Mouse (Mus musculus) monocyte, adult 5-6 weeks (primary cell): Measurements from ENCODE around the gene Arl15. TPM values are rescaled to one million over a fixed set of nuclear protein-coding genes. Genes with fewer than 3 reads are reported as not detected.

Source experiments
- ATAC-seq: fragments of 153-309, 156-312 bp; replicated peaks from 2 replicates; pipeline ENCODE4 v1.8.0; 2017; ENCODE audit warnings: mild to moderate bottlenecking; ENCODE audit not compliant: low TSS enrichment, insufficient number of reproducible peaks, severe bottlenecking, poor library complexity, low FRiP score
- total RNA-seq: library from RNA; stranded (forward); fragments of 200-1000, 200-491, 200-594 nt; gene quantifications from 3 replicates; pipeline ENCODE4 v1.2.3, GENCODE M21; 2017

The Arl15 gene
- total RNA-seq, 1 experiment from 2014 or later: 11.3 TPM

DNA sequence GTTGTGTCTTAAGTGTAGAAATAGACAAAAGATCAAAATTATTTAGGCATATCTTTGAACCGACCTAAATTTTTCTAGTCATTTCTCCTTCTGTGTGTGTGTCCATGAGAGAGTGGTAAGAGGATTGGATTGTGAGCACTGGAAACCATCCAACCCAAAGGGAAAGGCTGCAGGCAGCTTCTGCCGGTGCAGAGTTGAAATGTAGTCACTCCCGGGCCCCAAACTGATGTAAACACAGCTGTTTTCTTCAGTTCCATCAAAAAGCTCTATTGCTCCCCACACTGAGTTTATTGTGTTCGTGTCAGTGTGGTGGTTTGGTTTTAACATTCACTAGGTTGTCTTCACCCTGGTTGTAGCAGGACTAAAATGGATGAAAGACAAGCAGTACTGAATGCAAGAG, 153.2 kb downstream of the Arl15 start:
- no peak for ATAC-seq

DNA sequence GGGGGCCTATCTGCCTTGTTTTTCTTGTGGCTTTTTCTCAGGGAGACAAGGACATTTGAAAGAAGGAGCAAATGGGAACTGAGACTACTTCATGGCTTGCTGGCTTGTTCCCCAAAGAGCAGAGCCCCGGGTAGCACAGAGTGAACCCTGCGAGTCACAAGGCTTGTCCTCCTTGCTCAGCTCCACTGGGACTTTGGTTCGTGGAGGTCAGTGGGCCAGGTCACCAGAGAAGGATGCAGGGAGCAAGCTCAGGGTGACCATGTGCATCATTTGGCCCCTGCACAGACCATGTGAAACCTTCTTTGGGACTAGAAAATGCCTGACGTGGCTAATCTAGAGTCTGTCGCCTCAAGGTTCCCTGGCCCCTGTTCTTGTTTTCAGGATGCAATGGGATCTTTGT, 155.4 kb downstream of the Arl15 start:
- ATAC-seq: no peak

DNA sequence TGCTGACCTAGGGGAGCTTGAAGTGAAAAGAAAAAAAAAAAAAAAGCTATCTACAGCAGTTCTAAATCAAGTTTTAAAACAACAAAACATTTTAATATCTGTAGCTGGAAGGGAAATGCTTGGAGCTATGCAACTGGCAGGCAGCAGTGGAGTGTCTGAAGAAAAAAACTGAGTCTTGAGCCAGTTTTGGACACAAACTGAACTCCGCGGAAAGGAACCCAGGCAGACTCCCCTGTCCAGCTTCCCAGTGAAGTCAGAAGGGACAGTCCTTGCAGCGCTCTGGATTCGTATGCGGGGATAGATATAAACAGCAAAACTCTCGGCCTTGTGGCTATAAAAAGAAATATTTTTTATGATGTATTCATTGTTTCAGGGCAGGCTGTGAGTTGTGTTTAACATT, 155.8 kb downstream of the Arl15 start:
- no peak for ATAC-seq

DNA sequence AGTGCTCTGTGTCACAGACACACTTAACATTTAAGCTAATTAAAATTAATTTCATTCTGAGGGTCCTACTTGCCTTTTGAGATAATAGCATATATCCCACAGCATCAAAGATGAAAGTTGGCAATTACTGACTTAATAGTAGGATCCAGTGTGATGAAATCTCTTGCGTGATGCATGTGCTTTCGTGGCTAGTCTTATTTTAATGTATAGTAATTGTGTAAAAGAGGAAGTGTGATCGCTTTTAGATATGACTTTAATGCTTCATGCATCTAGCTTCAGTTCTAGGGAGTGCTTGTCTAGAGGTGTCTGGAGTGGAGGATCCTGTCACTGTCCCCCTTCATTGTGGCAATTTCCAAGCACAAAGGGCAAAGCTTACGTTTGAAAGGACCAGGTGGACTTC, 163.1 kb downstream of the Arl15 start:
- no peak for ATAC-seq

DNA sequence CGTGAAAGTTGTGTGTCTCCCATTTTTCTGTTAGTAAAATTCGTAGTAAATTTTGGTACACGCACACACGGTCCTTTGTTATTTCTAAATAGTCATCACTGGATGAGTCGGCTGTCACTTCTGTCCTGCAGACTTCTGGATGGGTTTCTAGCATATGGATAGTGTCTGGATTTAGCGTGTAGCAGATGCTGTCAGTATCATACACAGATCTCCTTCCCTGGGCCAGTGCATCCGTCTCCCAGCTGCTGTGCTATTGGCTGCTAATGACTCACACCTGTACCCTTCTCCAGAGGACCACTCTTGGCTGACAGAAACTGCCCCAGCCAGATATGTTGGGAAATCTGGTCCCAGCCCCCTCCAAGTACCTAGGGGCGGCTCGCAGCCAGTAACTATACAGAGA, 170.6 kb downstream of the Arl15 start:
- no peak for ATAC-seq

DNA sequence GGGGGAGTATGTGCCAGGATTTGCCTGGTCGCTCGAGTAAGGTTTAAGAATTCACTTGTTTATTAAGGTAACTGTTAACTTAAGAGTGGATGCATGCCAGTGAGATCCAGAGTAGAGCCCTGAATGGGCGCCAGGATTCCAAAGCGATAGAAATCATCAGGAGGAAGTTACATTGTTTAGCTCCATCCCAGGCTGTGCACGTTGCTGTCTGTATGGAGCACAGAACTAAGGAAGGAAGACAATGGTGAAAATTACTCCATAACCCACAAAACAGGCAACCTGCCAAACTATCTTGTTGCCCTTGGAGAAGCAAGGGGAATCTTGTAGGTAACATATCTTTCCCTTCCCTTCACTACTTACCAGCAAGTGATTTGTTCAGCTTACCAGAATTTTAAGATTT, 176.4 kb downstream of the Arl15 start:
- ATAC-seq: no peak

DNA sequence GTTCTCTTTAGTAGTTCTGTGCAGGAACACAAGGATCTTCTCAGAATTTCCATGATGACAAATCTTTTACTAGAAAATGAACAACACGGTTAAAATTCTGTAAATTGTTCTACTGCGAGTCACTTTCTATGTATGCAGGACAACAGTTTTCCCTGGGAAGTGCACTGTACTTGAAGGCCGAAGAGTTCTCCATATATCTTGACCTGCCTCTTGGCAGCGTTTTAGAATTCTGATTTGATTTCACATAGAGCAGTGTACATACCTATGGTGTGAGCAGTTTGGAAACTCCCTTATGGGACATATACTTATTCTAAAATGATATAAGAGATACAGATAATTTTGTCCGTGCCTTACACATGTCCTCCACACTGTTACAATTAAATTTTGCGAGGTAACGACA, 178.1 kb downstream of the Arl15 start:
- ATAC-seq: no peak

DNA sequence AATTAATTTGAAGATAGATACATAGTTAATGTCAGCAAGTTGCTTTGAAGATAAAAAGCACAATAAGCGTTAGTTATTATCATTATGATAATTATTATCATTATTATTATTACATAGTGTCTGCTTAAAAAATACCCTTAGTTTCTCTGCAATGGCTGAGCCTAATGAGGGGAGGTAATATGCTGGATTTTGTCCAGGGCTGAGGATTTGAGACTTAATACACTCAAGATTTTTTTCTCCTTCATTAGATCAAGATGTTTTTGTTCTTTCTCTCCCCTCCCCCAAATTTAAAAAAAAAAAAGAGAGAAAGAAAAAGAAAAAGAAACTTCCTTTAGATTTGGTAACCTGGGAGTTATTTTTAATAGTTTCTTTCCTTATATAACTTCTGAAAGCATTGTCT, 180.6 kb downstream of the Arl15 start:
- ATAC-seq: no peak

DNA sequence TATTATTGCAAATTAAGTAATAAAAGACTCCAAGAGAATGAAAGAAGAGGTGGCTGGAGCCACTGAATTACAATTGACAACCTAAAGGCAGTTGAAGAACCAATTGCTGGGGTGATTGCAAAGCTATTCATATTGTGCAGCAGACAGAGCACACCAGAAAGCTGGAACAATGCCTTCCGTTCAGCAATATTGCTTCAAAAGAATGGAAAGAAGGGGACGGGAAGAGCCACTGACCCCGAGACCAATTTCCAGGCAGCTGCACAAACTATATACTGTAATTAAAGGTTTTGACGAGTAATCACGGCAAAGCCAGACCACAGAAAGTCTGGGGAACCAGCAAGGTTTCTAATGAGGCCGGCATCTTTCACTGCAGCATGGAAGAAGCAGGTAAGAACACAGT, 181.4 kb downstream of the Arl15 start:
- no peak for ATAC-seq

DNA sequence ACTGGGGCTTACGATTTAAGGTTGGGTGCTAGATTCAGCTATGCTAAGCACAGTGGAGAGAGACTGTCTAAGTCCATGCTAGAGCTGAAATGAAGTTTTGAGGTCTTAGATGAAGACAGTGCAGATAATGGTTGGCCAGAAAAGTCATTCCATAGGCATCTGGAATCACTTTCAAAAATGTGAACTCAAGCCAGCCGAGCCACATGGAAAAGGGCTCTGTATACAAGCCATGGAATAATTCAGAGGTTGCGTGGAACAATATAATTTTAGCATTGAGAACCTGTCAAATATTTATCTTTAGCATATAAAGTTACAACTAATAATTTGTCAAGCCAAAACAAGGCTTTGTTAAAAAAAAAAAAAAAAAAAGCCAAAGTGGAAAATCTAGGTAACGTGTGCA, 182.6 kb downstream of the Arl15 start:
- ATAC-seq: no peak

DNA sequence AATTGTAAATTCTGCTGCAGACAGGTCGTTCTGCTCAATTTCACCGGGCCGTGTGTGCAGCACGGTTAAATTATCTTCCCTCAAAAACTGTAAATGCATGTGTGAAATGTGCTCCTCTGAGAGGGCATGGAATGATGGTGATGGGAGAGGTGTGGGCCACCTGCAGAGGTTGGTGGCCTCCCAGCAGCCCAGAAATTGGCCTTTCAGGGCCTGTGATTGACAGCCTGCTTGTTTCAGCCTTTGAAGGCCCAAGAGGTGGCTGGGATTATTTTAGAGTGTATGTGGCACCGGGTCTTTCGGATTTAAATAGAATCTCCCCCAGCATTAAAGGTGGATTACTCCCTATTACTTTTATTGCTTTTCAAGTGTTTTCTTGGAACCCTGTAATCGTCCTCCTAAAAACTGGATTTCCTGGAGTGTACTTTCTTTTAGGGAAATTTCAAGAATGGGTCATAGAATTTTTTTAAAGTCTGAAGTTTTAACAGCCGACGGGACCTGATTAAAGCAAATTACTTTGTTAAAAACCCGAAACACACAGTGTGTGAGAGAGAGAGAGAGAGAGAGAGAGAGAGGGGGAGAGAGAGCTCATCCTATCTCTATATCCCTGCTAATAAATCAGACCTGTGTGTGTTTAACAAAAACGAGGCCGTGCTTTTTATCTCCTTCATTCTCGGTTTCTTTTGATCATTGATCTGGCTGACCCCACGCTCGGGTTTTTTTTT, 186.6 kb downstream of the Arl15 start:
- ATAC-seq: no peak

DNA sequence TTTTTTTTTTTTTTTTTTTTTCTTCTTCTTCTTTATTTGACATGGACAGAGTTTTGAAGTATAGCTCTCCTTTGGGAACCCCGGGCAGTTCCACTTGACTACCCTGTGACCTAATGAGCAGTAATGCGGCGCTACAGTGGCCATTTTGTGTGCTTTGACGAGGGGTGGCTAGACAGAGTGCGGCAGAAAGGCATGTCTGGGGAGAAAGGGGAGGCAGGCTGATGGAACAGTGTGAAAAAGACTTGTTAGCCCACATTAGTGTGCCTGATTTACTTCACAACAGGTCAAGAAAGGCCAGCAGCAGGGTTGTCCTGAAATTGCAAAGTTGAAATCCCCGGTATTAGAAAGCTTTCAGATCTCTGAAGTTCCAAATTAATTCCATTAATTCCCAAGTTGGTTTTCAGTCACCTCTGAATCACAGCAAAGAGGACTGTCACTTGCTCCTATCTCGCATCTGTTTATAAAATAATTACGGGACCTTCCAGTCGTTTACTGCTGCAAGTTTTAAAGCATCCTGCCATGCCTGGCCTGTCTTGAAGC, 187.2 kb downstream of the Arl15 start:
- ATAC-seq: no peak

DNA sequence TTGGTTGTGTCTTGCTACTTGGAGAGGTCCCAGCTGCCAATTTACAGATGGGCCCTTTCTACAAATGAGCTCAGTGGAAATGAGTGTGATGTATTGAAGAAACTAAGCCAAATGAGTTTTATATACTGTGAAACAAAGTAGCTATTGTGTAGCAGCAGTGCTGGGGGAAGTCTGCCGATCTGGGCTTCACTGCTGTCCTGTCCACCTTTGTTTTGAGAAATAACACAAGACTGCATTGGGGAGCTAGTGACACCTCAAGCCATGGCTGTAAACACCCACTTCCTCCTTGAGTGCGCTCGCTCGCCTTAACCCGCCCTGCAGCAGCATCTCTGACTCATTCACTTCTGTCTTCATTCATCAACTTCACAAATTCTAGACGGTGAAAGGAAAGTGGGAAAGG, 189.3 kb downstream of the Arl15 start:
- ATAC-seq: no peak

DNA sequence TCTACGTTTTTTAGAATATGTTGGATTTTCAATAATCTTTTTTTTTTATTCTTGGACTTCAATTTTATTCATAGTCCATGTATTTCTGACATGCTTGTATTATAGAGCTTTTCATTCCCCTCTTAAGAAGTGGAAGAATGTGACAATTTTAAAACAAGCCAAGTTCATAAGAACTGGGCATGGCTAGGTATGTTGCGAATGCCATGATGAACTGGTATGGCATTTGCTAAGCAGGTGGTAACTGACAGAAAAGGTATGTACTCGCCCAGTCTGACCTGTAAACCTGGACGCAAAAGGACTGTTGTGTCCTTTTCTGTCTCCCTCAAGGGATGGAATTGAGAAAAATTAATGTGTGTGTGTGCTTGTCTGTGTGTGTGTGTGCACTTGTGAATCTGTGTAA, 190.2 kb downstream of the Arl15 start:
- no peak for ATAC-seq

DNA sequence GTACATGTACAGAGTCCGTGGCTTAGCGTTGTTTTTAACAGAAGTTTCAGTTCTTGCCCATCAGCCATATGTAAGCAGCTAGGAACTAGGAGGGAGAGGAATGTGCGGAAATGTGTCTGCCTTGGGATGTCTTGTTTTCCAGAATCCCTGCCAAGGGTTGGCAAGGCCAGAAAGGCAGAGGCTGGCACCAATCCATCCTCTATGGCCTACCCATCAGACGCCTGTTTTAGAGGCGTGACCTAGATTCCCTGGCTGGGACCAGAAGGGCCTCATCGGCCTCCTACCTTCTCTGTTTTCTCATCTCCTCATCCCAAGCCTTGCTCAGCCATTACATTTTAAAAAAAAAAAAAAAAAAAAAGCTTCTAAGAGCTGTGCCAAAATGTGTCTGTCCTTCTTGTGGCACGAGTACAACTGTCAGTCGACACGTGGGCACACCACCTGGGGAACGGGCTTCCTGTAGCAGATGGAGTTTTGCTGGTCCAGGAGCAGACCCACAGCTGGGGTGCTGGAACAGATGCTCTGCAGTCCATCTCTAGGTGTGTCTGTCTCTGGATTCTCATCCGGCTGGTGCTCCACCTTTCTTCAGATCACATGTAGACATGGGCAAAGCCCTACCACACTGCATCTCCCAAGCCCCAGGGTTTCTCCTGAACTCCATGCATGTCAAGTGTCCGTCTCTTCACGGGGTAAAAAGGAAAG, 192.7 kb downstream of the Arl15 start:
- no peak for ATAC-seq

DNA sequence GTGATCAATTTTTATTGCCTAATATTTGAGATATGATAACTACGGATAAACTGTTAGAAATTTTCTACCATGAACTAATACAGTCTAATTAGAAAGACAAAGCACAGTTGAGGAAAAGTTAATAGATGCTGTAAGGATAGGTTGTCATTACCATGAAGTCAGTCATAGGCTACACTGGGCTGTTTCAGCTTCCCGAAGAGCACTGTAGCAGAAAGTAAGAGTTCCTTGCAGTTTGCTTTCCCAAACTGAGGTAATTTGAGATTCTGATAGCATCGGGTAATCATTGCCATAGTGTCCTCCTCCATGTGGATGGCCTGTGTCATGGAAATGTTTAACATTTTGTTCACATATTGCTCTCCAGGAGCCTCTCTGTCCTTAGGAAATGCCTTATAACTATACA, 195.9 kb downstream of the Arl15 start:
- no peak for ATAC-seq

DNA sequence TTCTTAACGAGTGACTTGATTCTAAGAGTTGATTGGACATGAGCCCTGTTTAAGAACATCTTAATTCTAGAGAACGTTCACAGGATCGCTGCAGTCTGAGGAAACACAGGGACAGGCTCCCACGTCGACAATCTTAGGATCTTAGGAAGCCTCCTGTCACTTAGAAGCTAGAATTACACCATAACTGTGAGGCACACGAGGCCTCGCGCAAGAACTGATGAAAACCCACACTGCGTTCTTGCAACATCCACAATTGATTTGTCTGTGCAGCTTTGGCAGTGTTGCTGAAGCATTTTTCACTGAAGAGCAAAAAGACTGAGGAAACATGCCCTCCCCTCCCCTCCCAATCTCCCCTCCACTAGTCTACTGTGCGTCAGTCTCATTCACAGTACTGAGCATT, 196.4 kb downstream of the Arl15 start:
- no peak for ATAC-seq

DNA sequence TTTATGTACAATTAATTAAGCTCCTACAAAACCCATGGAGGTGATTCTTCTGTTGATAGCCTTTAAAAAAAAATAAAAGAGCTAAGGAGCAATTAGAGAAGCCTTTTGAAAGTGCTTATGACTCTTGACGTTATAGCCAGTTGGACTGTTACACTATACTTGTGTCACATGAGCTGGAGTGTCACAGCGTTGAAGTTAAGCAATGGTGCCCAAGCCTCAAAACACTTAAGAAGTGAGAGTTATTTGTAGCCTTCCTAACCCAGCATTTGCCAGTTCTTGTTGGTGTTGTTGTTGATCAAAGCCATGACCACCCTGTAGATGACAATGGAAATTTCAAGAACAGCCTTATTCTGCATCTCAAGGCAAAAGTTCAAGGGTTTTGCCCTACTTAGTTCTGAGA, 198.8 kb downstream of the Arl15 start:
- no peak for ATAC-seq

DNA sequence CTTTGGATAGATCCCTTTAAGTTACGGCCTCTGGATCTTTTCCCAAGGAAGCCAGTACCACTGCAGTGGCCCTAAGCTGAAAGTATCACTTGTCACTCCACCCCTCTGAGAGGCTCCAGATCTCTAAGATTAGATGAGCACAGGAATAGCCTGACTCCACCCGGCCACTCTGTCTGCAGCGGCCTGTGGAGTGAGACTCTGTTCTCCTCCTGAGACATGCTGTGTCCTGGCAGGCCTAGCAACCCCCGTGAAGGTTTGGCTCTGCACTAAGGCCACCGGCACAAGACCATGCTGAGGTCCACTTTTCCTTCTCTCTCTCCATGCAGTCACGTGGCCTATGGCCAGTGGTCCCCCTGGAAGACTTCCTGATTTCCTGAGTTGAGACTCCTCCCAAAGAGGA, 200.3 kb downstream of the Arl15 start:
- ATAC-seq: no peak

DNA sequence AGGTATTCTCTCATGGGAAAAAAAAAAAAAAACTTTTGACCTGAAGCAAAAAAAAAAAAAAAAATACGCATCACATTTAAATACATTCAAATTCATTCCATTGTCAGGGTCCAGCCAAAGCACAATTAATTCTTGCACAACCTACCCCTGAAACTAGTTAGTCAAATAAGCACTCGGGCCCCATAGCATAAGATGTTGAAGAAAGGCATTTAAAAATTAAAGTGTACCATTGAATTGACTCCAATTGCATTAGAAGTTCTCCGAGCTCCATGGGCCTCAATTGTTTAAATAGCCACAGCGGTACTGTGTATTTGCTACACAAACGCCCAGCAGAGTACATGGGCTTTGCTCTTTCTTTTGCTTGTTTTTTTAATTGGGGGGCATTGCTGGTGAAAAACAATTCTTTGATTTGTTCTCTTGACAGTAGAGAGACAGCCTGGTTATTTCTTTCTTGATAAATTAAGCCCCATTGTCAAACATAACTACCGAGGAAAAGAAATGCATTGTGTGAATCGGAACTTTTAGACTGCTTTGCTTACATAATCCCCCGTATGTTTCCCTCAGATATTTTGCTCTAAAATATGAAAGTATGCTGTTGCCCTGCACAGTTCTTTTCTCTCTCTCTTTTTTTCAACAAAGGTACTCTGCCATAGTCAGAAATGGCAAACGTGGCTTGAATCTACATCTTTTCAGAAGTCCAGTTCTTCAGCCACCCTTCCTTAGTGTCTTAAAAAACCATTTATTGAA, 201.4 kb downstream of the Arl15 start:
- no peak for ATAC-seq
